Mouse (Mus musculus) right cerebral cortex, postnatal 14 days (tissue): ENCODE data around the gene Gm10439.
"Not testable (repeated sequence)": the region's sequence is repeated elsewhere in the genome, so short reads cannot be mapped to it uniquely, and the experiment has no call there.

Source experiments
- DNase-seq: peaks from one replicate; pipeline ENCODE4 v3.0.0; 2022

Gene Gm10439

GRCm38 (mm10) chrX:149594270-149594669, at the start of gene Gm10439:
Gene Gm10439 (plus strand): TSS chrX:149594570.
- not testable (repeated sequence) for DNase-seq
